Mouse (Mus musculus) erythroblast, embryonic 14.5 days (primary cell): ENCODE data around the gene Nr4a2.

Source experiments
- GATA1 ChIP-seq: IDR thresholded peaks from 2 replicates; pipeline ENCODE4 v1.6.1; 2012; ENCODE audit warnings: low read length, inconsistent platforms, mixed read lengths
- TAL1 ChIP-seq: IDR thresholded peaks from 3 replicates; pipeline ENCODE4 v1.6.1; 2012; ENCODE audit warnings: low read length, inconsistent platforms, mixed read lengths

DNA sequence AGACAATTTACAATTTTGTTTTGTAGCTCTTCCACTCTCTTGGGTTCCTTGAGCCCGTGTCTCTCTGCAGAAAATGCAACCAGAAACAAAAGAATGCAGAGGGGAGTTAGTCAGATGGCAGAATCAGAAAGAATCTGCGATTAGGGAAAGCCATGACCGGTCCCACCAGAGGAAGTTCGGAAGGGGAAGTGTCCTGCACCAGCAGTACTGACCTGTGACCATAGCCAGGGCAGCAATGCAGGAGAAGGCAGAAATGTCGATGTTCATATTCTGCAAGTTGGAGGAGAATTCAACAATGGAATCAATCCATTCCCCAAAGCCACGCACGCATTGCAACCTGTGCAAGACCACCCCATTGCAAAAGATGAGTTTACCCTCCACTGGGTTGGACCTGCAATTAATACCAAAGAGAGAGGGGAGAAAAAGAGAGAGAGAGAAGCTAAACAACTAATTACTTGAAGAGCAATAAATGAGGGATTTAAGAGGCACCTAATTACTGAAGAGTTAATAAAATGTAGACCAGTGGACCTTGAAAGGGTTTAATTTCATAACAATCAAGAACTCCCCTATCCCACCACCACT, 15.4 kb downstream of the Nr4a2 start:
- TF ChIP-seq TAL1 (no peak), GATA1 (no peak)
